Mouse (Mus musculus) lung, postnatal 0 days (tissue): ENCODE results near the gene Panx3. TPM values are rescaled to one million over a fixed set of nuclear protein-coding genes. Genes with fewer than 3 reads are reported as not detected.

Experiments
- ATAC-seq: fragments of 200-750 bp; cut with Nextera tagmentation; 2 replicates; pipeline ENCODE4 v1.8.0; 2017; ENCODE audit warnings: moderate library complexity
- DNase-seq: peaks from one replicate; pipeline ENCODE4 v3.0.0-alpha.2; 2016; ENCODE audit warnings: low spot score
- H3K27ac ChIP-seq: fragments of 300-500 bp; sonication (generic); 2 replicates; pipeline ENCODE4 v1.5.1; 2014; ENCODE audit warnings: antibody characterized with exemption, mild to moderate bottlenecking, low read length, mixed read lengths
- H3K27me3 ChIP-seq: fragments of 300-500 bp; sonication (generic); replicated peaks from 2 replicates; pipeline ENCODE4 v1.6.1; 2014; ENCODE audit warnings: low read length, mixed read lengths; ENCODE audit not compliant: insufficient read depth
- H3K36me3 ChIP-seq: fragments of 300-500 bp; sonication (generic); 2 replicates; pipeline ENCODE4 v1.6.1; 2014; ENCODE audit warnings: low read length, mixed read lengths; ENCODE audit not compliant: insufficient read depth
- H3K4me1 ChIP-seq: fragments of 300-500 bp; sonication (generic); 2 replicates; pipeline ENCODE4 v1.6.1; 2014; ENCODE audit warnings: antibody characterized with exemption, low read depth, low read length, mixed read lengths; ENCODE audit not compliant: insufficient read depth
- H3K4me2 ChIP-seq: fragments of 300-500 bp; sonication (generic); replicated peaks from 2 replicates; pipeline ENCODE4 v1.6.1; 2014; ENCODE audit warnings: low read depth, mild to moderate bottlenecking, low read length, moderate library complexity, mixed read lengths
- H3K4me3 ChIP-seq: fragments of 300-500 bp; sonication (generic); 2 replicates; pipeline ENCODE4 v1.5.1; 2014; ENCODE audit warnings: low read depth, low read length
- H3K9ac ChIP-seq: fragments of 300-500 bp; sonication (generic); replicated peaks from 2 replicates; pipeline ENCODE4 v1.6.1; 2014; ENCODE audit warnings: low read depth, mild to moderate bottlenecking
- H3K9me3 ChIP-seq: fragments of 300-500 bp; sonication (generic); 2 replicates; pipeline ENCODE4 v1.6.1; 2016; ENCODE audit warnings: low read length, mixed read lengths
- CTCF ChIP-seq: IDR thresholded peaks from 2 replicates; pipeline ENCODE4 v1.5.1; 2016; ENCODE audit warnings: antibody characterized with exemption, mild to moderate bottlenecking
- EP300 ChIP-seq: IDR thresholded peaks from 2 replicates; pipeline ENCODE4 v1.6.1; 2016; ENCODE audit warnings: antibody characterized with exemption, mild to moderate bottlenecking, control low read depth
- WGBS: fragments of 180-500 bp; shearing (Covaris S2); extraction: QIAGEN DNeasy Blood & Tissue Kit; methylation state at CpG from one replicate; pipeline ENCODE4 v1.1.7; 2014; 5-methylcytosine and 5-hydroxymethylcytosine counted together
- polyA plus RNA-seq: library from polyadenylated mRNA; unstranded; fragments of >200 nt; fragmentation: Nextera tagmentation; extraction: Ambion mirVana; gene quantifications from 2 replicates; pipeline ENCODE4 v1.2.1, GENCODE M21; 2015

Panx3 gene
- polyA plus RNA-seq, 1 experiment from 2014 or later: 0.05 TPM

DNA sequence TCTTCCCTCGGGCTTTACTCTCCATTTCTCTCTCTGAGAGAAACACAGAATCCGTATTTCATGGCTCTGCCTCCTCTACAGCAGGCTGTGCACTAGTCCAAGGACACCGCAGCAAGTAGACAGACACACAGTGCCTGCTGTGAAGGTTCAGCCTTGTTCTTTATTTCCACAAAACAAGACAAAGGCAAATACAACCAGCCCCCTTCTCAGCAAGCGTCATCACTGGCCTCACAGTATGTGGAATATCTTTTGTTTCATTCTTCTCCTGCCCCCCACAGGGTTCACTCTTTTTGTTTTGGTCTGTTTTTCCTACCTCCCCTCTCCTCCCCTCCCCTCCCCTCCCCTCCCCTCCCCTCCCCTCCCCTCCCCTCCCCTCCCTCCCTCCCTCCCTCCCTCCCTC is 40.5 kb downstream of the Panx3 start:
- WGBS: 84% methylated on average over 4 of the region's 4 CpGs
- Histone ChIP-seq H3K4me3 (no peak overlapping the region), H3K27me3 (no peaks in the 10 kb centered on the region), H3K27ac (no peak overlapping the region), H3K9ac (no peak overlapping the region), H3K9me3 (no peaks in the 10 kb centered on the region), H3K4me2 (no peak overlapping the region), H3K36me3 (no peaks in the 10 kb centered on the region), H3K4me1 (no peaks in the 10 kb centered on the region)
- ATAC-seq (no peak), DNase-seq (no peak)
- no peak for TF ChIP-seq EP300
- no peak for TF ChIP-seq CTCF

DNA sequence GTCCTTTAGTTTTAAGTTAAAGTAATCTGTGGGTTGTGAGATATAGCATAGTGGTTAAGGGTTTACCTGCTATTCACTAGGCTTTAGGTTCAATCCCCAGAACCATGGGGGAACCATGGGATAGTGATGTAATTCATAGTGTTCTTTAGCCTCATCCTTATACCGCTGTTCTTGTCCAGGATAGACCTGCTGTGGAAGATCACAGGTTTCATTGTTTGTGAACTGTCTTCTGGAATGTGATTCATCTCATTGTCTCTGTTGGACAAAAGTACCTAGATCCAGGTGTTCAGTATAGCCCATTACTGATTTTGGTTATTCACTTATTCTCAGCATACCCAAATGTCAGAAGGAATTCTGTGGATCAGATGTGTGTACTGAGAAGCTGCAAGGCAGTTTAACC is 41.8 kb downstream of the Panx3 start:
- no peak for ATAC-seq
- 93% methylated on average over 1 of the region's 1 CpGs for WGBS
- no peaks in the 10 kb centered on the region for H3K9me3 ChIP-seq
- H3K9ac ChIP-seq: no peak overlapping the region
- H3K27ac ChIP-seq: no peak overlapping the region
- no peak overlapping the region for H3K4me2 ChIP-seq
- no peaks in the 10 kb centered on the region for H3K36me3 ChIP-seq
- no peaks in the 10 kb centered on the region for H3K27me3 ChIP-seq
- no peak for DNase-seq
- H3K4me3 ChIP-seq: no peak overlapping the region
- H3K4me1 ChIP-seq: no peaks in the 10 kb centered on the region
- TF ChIP-seq EP300: no peak
- no peak for TF ChIP-seq CTCF

DNA sequence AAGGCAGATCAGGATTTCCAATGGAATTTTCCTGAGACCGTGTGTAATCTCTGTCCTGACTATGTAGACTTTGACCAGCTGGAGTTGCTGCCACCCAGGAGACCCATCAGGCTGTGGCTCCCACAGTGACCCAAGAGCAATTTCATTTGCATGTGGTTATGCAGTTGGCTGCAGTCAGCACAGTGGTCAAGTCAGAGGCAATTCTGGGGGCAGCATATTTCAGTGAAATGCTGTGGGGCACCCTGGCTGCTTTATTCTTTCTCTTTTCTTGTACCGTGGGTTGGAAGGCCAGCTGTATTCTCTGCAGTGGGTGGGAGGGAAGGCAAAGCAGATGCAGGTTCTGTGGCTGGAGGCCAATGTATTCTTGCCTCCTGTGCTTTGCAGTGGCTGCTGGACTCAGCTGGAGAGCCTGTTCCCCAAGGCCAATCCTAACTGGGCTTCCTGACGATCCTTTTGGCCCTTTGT is 42.9 kb downstream of the Panx3 start:
- Histone ChIP-seq H3K4me1 (no peaks in the 10 kb centered on the region), H3K4me3 (no peak overlapping the region), H3K4me2 (no peak overlapping the region), H3K36me3 (no peaks in the 10 kb centered on the region), H3K9me3 (no peaks in the 10 kb centered on the region), H3K9ac (no peak overlapping the region), H3K27me3 (no peaks in the 10 kb centered on the region), H3K27ac (no peak overlapping the region)
- WGBS: 39% methylated on average over 3 of the region's 3 CpGs
- DNase-seq: no peak
- TF ChIP-seq EP300 (no peak), CTCF (no peak)
- ATAC-seq: no peak

DNA sequence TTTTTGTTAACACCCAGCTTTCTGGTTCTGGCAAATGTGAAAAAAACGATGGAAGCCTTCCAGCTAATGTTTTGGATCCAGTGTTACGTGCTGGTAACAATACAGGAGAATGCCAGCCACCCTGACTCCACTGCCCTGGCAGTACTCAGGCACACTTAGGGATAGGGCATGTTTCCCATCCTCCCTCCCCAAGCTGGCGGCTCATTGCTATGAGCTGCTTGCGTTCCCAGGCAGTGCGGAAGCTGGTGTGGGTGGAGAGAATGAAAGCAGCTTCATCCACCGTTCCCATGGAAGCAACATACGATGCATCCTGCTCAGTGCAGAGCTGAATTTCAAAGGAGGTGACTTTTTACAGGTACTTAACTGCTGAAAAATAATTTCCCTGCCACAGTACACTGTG is 43.4 kb downstream of the Panx3 start:
- WGBS: 53% methylated on average over 7 of the region's 7 CpGs
- H3K36me3 ChIP-seq: no peaks in the 10 kb centered on the region
- H3K4me1 ChIP-seq: no peaks in the 10 kb centered on the region
- no peak overlapping the region for H3K27ac ChIP-seq
- no peaks in the 10 kb centered on the region for H3K9me3 ChIP-seq
- no peak overlapping the region for H3K4me2 ChIP-seq
- no peak overlapping the region for H3K4me3 ChIP-seq
- H3K9ac ChIP-seq: no peak overlapping the region
- no peak for DNase-seq
- no peak for TF ChIP-seq CTCF
- no peak for TF ChIP-seq EP300
- no peak for ATAC-seq
- no peaks in the 10 kb centered on the region for H3K27me3 ChIP-seq

DNA sequence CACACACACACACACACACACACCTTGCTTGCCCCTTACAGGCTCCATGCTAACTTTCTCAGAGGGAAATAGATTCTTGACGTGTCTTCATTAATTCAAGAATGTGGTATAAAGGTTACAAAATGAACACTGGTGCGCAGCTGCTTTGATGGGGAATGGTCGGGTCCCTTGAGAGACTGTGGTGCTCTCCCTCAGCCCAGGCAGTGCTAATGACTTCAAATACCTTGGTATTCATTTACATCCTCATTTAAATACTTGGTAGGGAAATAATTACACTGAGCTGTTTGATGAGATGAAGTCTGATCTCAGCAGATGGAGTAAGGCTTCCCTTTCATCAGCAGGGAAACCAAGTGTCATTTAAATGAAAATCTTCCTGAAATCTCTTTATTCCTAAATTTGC is 43.9 kb downstream of the Panx3 start:
- ATAC-seq (no peak), DNase-seq (no peak)
- WGBS: 62% methylated on average over 3 of the region's 3 CpGs
- TF ChIP-seq EP300 (no peak), CTCF (no peak)
- no peak overlapping the region for H3K4me2 ChIP-seq
- no peak overlapping the region for H3K27ac ChIP-seq
- no peaks in the 10 kb centered on the region for H3K36me3 ChIP-seq
- no peak overlapping the region for H3K4me3 ChIP-seq
- H3K9ac ChIP-seq: no peak overlapping the region
- H3K4me1 ChIP-seq: no peaks in the 10 kb centered on the region
- H3K9me3 ChIP-seq: no peaks in the 10 kb centered on the region
- no peaks in the 10 kb centered on the region for H3K27me3 ChIP-seq

DNA sequence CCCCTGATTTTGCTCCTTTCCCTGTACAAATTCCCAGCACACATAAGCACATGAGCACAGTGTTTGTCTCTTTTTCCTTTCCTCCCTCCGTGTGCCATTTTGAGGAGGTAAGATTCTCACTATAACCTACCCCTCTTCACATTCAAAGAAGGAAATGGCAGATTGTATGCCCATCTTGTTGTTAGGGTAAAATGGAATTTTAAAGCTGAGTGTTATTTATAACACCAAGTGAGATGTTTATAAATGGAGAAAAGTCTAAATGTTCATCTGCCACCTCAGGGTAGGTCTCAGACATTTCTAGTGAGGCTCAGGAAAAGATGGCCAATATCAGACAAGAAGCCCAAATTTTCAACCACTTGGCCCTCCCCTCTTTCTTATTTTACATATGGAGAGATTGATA is 44.5 kb downstream of the Panx3 start:
- TF ChIP-seq CTCF: no peak
- Histone ChIP-seq H3K36me3 (no peaks in the 10 kb centered on the region), H3K4me1 (no peaks in the 10 kb centered on the region), H3K27ac (no peak overlapping the region), H3K9ac (no peak overlapping the region), H3K9me3 (no peaks in the 10 kb centered on the region), H3K4me3 (no peak overlapping the region), H3K4me2 (no peak overlapping the region), H3K27me3 (no peaks in the 10 kb centered on the region)
- no peak for DNase-seq
- 65% methylated on average over 1 of the region's 1 CpGs for WGBS
- ATAC-seq: no peak

DNA sequence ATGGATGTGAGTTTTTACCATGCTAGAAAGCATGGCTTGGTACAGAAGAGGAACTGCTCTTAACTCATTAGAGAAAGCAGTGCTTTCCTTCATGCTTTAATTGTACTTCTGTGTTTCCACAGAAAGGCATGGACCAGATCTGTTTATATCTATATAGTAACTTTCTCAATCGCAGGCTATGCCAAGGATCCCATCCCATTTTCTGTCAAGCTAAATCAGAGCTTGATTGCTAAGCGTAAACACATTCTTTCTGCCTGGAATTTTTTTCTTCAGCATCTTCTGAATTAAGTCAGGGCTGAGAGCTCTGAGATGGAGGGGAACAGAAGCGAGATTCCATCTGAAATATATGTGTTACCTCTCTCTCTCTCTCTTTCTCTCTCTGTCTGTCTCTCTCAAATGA is 45.1 kb downstream of the Panx3 start:
- TF ChIP-seq EP300: no peak
- TF ChIP-seq CTCF: no peak
- no peaks in the 10 kb centered on the region for H3K4me1 ChIP-seq
- H3K27me3 ChIP-seq: no peaks in the 10 kb centered on the region
- no peak overlapping the region for H3K9ac ChIP-seq
- WGBS: 66% methylated on average over 3 of the region's 3 CpGs
- H3K27ac ChIP-seq: no peak overlapping the region
- no peak for DNase-seq
- no peak overlapping the region for H3K4me2 ChIP-seq
- no peak for ATAC-seq
- no peak overlapping the region for H3K4me3 ChIP-seq
- H3K36me3 ChIP-seq: no peaks in the 10 kb centered on the region
- no peaks in the 10 kb centered on the region for H3K9me3 ChIP-seq
